Mouse (Mus musculus): ENCODE measurements around the gene Gm614. TPM values are rescaled to one million over a fixed set of nuclear protein-coding genes. Genes with fewer than 3 reads are reported as not detected.

The Gm614 gene
- polyA plus RNA-seq, 1 experiment from 2014 or later, result not detected

- Histone ChIP-seq H3K9me3 (replicated peaks; ENCODE audit: control insufficient read depth, low read length) (no peaks in the 10 kb centered on the region), H3K9ac (ENCODE audit: low read depth, low read length) (peak overlapping the region; percentile 61; the same call in 1 of the 2 replicates), H3K4me2 (ENCODE audit: low read depth, low read length) (peak overlapping the region; percentile 53), H3K27ac (ENCODE audit: low read length) (no peak overlapping the region), H3K4me1 (ENCODE audit: control insufficient read depth, low read depth, low read length) (no peaks in the 10 kb centered on the region), H3K27me3 (ENCODE audit: control insufficient read depth, insufficient read depth, low read depth, low read length) (no peaks in the 10 kb centered on the region; the same call in 1 of the 2 replicates), H3K36me3 (ENCODE audit: control insufficient read depth, insufficient read depth) (no peaks in the 10 kb centered on the region), H3K4me3 (ENCODE audit: low read depth, low read length) (peak overlapping the region; percentile 68)
- 37% methylated on average over 7 of the region's 7 CpGs for WGBS (ENCODE audit: insufficient replicate concordance)
- ATAC-seq (ENCODE audit: low read depth), result no peak
Observed at GRCm38 (mm10) chrX:101222796-101223162, 41.0 kb downstream of the Gm614 start.

- Histone ChIP-seq H3K36me3 (ENCODE audit: control insufficient read depth, insufficient read depth) (no peaks in the 10 kb centered on the region), H3K9me3 (replicated peaks; ENCODE audit: control insufficient read depth, low read length) (no peaks in the 10 kb centered on the region), H3K4me1 (ENCODE audit: control insufficient read depth, low read depth, low read length) (no peaks in the 10 kb centered on the region), H3K27ac (ENCODE audit: low read length) (peak within 1 kb of the TSS; percentile 48; the same call in 1 of the 2 replicates), H3K4me2 (ENCODE audit: low read depth, low read length) (peak within 1 kb of the TSS; percentile 53), H3K9ac (ENCODE audit: low read depth, low read length) (peak within 1 kb of the TSS; percentile 61), H3K4me3 (ENCODE audit: low read depth, low read length) (peak within 1 kb of the TSS; percentile 68), H3K27me3 (ENCODE audit: control insufficient read depth, insufficient read depth, low read depth, low read length) (no peaks in the 10 kb centered on the region; the same call in 1 of the 2 replicates)
- ATAC-seq (ENCODE audit: low read depth), result peak; percentile 93
- WGBS (ENCODE audit: insufficient replicate concordance), result 16% methylated on average over 55 of the region's 55 CpGs
Observed at GRCm38 (mm10) chrX:101221834-101222795, 41.7 kb downstream of the Gm614 start, which contains the start of gene Snx12. Gene Snx12 (minus strand): TSS chrX:101222563.

Other genes starting within 250 kb of the Gm614 start
- not detected in 2 replicates for gene Tex11, start 204.3 kb downstream of the Gm614 start, polyA plus RNA-seq (2015; fragmentation: Nextera tagmentation; extraction: Ambion mirVana)
- gene Slc7a3, start 178.0 kb downstream of the Gm614 start, polyA plus RNA-seq (2015; fragmentation: Nextera tagmentation; extraction: Ambion mirVana), result 0.19 and 0.57 TPM in 2 replicates
- 18.7 and 19.4 TPM in 2 replicates for gene Snx12, start 41.4 kb downstream of the Gm614 start, polyA plus RNA-seq (2015; fragmentation: Nextera tagmentation; extraction: Ambion mirVana)
- gene Foxo4, start 9.5 kb downstream of the Gm614 start, polyA plus RNA-seq (2015; fragmentation: Nextera tagmentation; extraction: Ambion mirVana), result 1.2 and 1.7 TPM in 2 replicates
- gene Il2rg, start 4.3 kb upstream of the Gm614 start, polyA plus RNA-seq (2015; fragmentation: Nextera tagmentation; extraction: Ambion mirVana), result 7.3 and 8.2 TPM in 2 replicates
- not detected in 2 replicates for gene Gm20489, start 5.0 kb upstream of the Gm614 start, polyA plus RNA-seq (2015; fragmentation: Nextera tagmentation; extraction: Ambion mirVana)
- 21.6 and 25.5 TPM in 2 replicates for gene Med12, start 10.0 kb upstream of the Gm614 start, polyA plus RNA-seq (2015; fragmentation: Nextera tagmentation; extraction: Ambion mirVana)
- 0.06 and 0.11 TPM in 2 replicates for gene Nlgn3, start 35.2 kb upstream of the Gm614 start, polyA plus RNA-seq (2015; fragmentation: Nextera tagmentation; extraction: Ambion mirVana)
- 147 and 174 TPM in 2 replicates for gene Gjb1, start 112.4 kb upstream of the Gm614 start, polyA plus RNA-seq (2015; fragmentation: Nextera tagmentation; extraction: Ambion mirVana)
- gene Zmym3, start 156.9 kb upstream of the Gm614 start, polyA plus RNA-seq (2015; fragmentation: Nextera tagmentation; extraction: Ambion mirVana), result 6.1 and 6.5 TPM in 2 replicates
- gene Nono, start 165.3 kb upstream of the Gm614 start, polyA plus RNA-seq (2015; fragmentation: Nextera tagmentation; extraction: Ambion mirVana), result 93.5 and 101 TPM in 2 replicates
- 2.8 and 6.5 TPM in 2 replicates for gene Itgb1bp2, start 185.1 kb upstream of the Gm614 start, polyA plus RNA-seq (2015; fragmentation: Nextera tagmentation; extraction: Ambion mirVana)

Measured in liver, embryonic 16.5 days (tissue).